Mouse (Mus musculus) embryonic fibroblast, embryonic 13.5 days (primary cell): ENCODE measurements around the gene Rcvrn.

Source experiments
- CTCF ChIP-seq: IDR thresholded peaks from 2 replicates; pipeline ENCODE4 v1.5.1; 2011; ENCODE audit warnings: mild to moderate bottlenecking, control low read depth, low read length, moderate library complexity, borderline replicate concordance; ENCODE audit not compliant: insufficient read depth
- POLR2A ChIP-seq: IDR thresholded peaks from 2 replicates; pipeline ENCODE4 v1.6.1; 2011; ENCODE audit warnings: low read depth, mild to moderate bottlenecking, control low read depth, low read length, moderate library complexity

GRCm38 (mm10) chr11:67733726-67734125 is 38.6 kb downstream of the Rcvrn start:
- TF ChIP-seq CTCF (no peak), POLR2A (no peak)
